Mouse (Mus musculus) left cerebral cortex, postnatal 10 days (tissue): ENCODE measurements at regions not wholly inside any gene's neighbourhood (a gene's known extent, or its start where the extent isn't known, plus 50 kb on each side); places are given as distances from the start of the nearest gene placed in this dataset.

ENCODE experiments used
- DNase-seq, 2 experiments: peaks; one replicate each; pipeline ENCODE4 v3.0.0; 2021 to 2022; ENCODE audit warnings: low spot score in 2 of 2, mixed read lengths in 1 of 2; ENCODE audit errors: extremely low spot score in 1 of 2
- intact Hi-C: fragments of 180-260 bp; cut with DNase I; formaldehyde crosslinking; loops from one replicate; pipeline ENCODE4 v1.15.1; 2025

DNA sequence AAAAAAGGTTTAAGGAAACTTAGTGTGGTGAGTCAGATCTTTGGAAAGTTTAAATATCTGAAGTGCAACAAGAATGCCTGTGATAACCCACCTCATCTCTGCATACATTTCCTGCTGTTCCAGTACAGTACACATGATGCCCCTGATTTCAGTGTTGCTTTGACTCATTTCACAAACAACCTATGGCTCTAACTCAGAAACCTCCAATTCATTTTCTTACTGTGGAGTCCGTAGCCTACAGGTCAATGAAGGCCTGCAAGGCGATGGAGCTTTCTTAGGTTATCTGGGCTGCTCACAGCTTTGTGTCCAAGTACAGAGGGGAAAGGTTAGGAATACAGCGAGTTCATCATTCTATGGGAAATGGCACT is 235.8 kb upstream of the Map3k7 start:
- intact Hi-C loops, result no loop called here
- DNase-seq, result no peak

DNA sequence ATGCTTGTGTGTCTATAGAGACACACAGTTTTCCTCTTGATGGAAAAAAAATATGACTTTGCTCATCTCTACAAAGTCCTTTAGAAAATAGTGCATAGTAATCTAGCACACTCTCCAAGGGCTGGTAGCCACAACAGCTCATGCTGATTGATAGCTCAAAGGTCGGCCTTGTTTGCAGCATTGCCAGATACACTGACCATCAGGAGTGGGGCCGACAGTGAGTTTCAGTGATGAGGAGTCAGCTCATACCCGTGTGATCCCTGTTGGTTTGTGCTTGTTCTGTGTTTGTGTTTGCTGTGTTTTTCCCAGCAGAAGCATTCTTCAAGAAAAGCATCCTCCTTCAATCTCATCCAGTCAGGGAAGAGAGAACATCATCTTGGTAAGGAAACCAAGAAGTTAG is 220.1 kb upstream of the Map3k7 start:
- DNase-seq, result no peak
- intact Hi-C loops, result no loop called here

GRCm38 (mm10) chr4:31744431-31744830 is 219.5 kb upstream of the Map3k7 start:
- DNase-seq, result no peak
- intact Hi-C loops, result no loop called here

DNA sequence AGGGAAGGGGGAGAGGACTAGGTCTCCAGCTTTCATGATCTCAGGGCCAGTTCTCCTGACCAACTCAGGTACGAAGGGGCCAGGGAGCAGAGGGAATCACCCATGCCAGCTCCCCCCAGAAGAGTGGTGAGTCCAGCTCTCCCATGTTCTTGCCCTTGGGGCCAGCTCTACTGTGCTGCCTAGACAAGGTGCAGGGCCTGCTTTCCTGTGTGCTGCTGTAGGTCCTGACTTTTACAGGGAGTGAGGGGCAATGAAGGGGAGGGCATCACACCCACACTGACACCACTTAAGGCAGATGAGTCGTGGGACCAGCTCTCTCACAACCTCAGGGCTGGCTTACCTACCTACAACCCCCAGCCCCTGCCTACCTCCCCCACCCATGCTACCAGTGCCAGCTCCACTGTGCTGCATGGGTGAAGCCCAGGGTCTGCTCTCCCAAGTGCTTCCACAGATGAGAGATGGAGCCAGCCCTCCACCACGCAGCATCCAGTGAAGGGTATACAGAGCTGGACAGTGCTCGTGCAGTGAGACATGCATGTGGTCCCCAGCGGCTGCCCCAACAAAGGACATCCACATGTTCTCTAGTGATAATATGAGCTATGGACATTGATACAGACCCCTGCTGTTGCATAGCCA is 210.1 kb upstream of the Map3k7 start:
- intact Hi-C loops, result no loop called here
- DNase-seq, result no peak

GRCm38 (mm10) chr4:31757126-31757525 is 206.8 kb upstream of the Map3k7 start:
- DNase-seq, result no peak
- intact Hi-C loops, result no loop called here

GRCm38 (mm10) chr4:31760116-31760515 is 203.8 kb upstream of the Map3k7 start:
- DNase-seq, result no peak
- intact Hi-C loops, result no loop called here

DNA sequence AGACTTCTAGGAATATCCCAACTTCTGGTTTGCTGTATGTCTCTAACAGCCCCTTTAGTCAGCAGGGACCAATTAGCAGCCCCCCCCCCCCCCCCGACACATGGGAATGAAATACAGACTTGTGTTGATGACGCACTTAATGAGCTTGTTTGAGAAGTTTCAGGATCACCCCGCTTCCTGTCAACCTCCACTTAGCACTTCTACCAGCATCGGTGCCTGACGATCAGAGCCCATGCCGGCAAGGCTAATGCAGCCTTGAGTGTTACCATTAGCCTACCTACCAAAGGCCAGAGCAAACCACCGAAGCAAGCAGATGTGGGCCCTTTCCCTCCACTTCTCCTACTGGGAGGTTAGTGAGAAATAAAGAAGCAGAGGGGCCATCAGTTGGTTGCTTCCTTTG is 201.7 kb upstream of the Map3k7 start:
- intact Hi-C loops, result no loop called here
- no peak for DNase-seq

DNA sequence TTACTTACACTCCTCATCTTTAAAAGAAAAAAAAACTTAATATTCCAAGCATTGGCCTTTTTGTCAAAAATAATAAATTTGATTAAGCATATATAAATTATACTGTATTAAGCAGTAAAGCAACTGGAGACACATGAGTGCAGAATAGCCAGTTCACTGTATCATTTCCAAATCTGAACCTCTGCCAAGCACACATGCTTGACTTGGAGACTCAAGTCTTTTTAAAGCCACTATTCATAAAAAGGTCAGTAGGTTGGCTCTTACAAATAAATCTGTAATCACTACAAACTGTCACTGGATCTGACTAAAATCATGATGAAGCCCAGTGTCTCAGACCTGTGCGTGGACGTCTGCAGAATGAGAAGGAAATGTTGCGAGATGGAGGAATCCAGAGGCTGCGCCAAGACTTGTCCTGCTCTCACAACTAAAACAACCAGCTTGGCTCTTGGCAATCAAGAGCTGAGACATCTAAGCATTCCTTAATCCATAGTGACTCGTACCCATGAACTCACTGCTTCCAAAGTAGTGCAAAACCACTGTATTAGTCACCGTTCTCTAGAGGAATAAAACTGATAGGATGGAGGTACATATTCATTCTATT is 195.8 kb upstream of the Map3k7 start:
- no peak for DNase-seq
- intact Hi-C loops, result no loop called here

DNA sequence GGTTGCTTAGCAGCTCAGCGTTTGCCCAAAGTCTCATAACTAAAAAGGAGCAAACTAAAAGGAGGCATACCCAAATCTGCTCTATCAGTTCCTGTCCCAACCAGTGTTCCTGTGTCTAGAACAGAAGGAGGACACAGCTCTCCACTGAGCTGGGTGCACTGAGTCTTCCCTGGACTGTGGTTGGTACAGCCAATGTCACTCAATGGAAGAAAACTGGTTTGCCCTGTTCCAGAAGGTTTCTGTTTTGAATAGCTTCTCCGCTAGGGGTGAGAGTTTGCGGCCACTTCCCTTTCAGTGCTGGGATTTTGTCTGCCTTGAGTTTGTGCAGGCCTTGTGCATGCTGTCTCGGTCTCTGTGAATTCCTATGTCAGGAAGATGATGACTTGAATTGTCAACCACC is 194.6 kb upstream of the Map3k7 start:
- intact Hi-C loops, result no loop called here
- DNase-seq, result no peak

- DNase-seq, result no peak
- intact Hi-C loops, result no loop called here
Observed at GRCm38 (mm10) chr4:31786284-31786683, 177.6 kb upstream of the Map3k7 start.

DNA sequence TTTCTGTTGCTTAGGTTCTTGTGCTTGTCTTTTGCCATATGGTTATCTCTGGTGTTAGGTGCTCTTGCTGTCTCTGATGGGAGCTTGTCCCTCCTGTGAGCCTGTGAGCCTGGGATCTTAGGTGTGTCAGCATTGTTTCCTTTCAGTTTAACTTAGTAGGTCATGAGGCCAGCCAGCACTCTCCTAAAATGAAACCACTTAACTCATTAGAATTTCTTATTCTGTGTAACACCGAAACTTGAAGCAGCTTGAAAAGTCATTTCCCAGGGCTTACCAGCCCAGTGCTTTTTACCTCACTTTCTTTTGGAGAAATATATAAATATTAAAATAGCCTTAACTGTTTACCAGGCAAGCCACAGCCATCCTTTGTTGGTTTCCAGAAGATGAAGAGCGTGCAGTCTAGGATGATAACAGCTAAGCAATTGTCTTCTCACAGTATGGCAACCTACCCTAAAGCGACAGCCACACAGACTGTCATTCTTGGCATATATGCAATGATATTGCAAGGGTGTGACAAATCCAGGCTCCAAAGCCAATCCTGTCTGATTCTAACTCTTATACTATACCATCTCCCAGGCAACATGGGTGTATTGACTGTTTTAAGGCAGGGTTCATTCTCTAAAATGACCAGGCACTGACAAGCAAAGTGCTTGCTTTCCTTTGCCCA is 146.2 kb upstream of the Map3k7 start:
- intact Hi-C loops, result no loop called here
- DNase-seq, result no peak

DNA sequence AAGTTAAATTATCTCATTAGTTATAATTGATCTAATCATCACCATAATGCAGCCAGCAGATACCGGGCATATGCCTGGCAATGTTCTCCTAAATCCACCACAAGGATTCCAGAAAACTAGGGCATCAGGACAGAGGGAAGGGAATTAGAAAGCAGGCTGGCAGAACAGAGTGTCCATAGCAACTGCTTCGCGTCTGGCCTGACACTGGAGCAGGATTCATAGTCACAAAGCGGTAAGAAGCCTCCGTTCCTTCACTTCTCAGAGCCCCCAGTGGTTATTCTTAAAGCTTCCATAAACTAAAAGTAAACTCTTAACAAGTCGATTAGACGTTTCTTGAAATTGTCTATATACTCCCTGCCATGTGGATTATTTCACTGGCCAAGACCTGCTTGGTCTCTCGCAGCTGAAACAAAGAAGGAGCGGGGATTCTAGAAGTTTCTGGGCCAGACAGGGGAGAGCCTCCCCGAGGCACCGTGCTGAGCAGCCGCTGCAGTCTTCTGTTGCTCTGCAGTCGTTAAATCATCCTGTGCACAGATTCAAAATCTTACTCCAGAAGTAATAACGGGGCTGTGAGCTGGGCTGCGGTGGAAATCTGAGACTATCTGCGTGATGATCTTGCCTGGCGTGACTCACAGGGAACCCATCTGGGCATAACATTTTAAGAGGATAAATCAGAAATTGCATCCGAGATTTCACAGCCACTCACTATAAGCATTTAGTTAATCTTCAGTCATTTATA is 144.2 kb upstream of the Map3k7 start:
- intact Hi-C loops, result no loop called here
- peak in 1 of 2 experiments; percentile 44 for DNase-seq

- intact Hi-C loops, result no loop called here
- no peak for DNase-seq
Observed at GRCm38 (mm10) chr4:31823574-31824348, 140.1 kb upstream of the Map3k7 start.

GRCm38 (mm10) chr4:31824518-31825437 is 139.1 kb upstream of the Map3k7 start:
- no peak for DNase-seq
- intact Hi-C loops, result no loop called here

GRCm38 (mm10) chr4:31825438-31825830 is 138.5 kb upstream of the Map3k7 start:
- no peak for DNase-seq
- intact Hi-C loops, result no loop called here

DNA sequence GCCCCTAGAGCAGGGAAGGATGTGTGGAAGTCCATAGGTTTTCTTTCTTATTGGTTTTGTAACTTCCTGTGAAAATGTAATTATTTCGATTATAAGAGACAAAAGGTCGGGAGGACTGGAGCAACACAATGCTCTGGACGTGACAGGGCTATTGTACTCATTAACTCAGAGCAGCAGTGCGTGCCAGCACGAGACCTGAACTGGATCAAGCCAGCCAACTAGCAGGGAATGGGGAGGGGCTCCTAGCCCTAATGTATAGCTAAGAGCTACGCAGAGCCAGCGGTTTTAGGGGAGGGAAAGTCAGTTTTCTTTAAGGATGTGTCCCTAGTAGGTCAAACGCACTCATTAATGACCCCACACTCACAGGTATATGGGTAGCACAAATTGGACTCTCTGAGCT is 137.2 kb upstream of the Map3k7 start:
- intact Hi-C loops, result no loop called here
- DNase-seq, result no peak

GRCm38 (mm10) chr4:31827266-31827665 is 136.6 kb upstream of the Map3k7 start:
- intact Hi-C loops, result no loop called here
- no peak for DNase-seq

GRCm38 (mm10) chr4:31830241-31830640 is 133.7 kb upstream of the Map3k7 start:
- intact Hi-C loops, result no loop called here
- no peak for DNase-seq
